Mouse (Mus musculus) bone marrow, adult 2 months (tissue): ENCODE data around the gene Tamm41.

Source experiments
- CTCF ChIP-seq: fragments of 200-500 bp; IDR thresholded peaks from 2 replicates; pipeline ENCODE4 v1.5.1; 2011; ENCODE audit warnings: low read length, control low read depth; ENCODE audit not compliant: control insufficient read depth, insufficient read depth
- POLR2A ChIP-seq: fragments of 200-500 bp; IDR thresholded peaks from 2 replicates; pipeline ENCODE4 v1.6.1; 2011; ENCODE audit warnings: low read depth, mild to moderate bottlenecking, control low read depth, low read length, borderline replicate concordance; ENCODE audit not compliant: control insufficient read depth

DNA sequence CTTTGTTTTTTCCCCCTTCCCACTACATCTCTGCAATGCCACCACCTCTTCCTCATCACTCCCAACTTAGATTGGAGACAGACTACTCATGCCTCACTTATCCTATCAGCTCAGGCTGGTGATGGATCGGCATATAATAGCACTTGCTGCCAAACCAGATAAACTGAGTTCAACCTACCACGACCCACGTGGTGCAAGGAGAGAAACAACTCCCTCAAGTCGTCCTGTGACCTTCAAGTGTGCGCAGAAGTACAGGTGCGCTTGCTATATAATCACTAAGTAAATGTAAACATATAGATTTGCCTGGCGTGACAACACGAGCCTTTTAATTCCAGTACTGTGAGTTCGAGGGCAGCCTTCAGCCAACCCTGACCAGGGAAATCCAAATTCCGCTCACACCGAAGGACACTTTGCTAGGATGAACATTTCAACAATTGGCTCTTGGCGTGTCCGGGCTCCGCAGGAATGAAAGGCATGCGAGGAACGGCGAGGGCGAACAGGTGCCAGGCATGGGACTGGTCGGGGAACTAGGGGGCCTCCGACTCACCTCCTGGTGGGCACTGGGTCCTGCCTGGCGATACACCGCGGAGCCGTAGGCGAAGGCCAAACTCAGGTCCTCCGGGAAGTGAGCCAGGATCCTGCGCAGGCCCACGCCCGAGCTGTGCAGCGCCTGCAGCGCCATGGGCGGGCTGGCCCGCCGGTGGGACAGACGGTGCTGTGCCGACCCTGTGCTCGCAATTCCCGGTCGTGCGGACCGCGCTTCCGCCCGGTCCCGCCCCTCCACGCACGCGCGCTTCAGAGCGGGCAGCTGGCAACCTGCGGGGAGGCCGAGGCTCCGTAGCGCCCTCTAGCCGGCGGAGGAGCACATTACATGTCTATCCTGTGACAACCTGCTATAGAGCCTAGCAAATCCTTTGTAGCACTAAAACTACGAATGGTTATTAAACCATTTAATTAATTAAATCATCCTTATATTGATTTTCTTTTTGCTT is at the start of gene Tamm41:
- TF ChIP-seq POLR2A (peak; percentile 78; the same call in 1 of the 2 replicates), CTCF (peak; percentile 95)
